Mouse (Mus musculus): Measurements from ENCODE around the gene Prok2. TPM values are rescaled to one million over a fixed set of nuclear protein-coding genes. Genes with fewer than 3 reads are reported as not detected.

The Prok2 gene
- polyA plus RNA-seq (2015; fragmentation: Nextera tagmentation; extraction: Ambion mirVana): 0.08 and 0.17 TPM in 2 replicates

GRCm38 (mm10) chr6:99725971-99726561, at the start of gene Prok2:
Gene Prok2 (minus strand): TSS chr6:99726392.

GRCm38 (mm10) chr6:99692206-99692915, 33.8 kb downstream of the Prok2 start, which contains the start of gene Gpr27:
Gene Gpr27 (plus strand): TSS chr6:99692679.

DNA sequence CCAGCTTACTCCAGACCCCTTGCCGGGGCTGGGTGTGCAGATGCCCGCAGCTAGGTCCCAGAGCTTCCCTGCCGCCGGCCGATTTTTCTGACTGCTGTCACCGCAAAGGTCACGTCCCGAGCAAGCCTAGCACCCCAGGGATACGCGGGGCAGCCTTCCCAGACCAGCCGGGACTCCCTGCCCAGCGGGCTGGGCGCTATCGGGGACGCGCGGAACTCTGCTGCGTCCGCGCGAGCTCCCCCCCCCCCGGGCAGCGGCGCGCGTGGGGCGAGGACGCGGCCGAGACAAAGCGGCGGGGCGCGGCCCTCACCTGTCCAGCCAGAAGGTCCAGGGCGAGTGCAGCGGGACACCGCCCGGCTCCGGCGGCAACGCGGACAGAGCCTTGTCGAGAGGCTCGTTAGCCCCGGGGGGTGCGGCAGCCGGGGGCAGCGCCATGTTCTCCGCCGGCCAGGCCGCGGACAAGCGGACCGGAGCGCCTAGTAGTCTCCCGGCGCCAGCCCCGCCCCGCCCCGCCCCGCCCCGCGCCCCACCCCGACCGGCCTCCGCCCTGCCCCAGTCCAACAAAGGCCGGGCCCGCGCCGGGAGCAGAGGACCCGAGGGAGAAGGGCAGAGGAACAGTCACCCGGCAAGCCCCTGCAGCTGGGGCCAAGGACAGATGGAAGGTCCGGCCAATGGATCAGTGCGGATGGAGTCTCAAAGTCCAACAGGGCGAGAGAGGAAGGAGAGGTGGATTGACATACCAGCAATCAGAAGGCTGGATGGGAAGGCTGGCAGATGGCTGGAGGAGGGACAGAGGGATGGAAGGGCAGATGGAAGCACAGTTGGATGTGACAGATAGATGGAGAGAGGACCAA, 59.6 kb downstream of the Prok2 start, which contains the start of the genes Eif4e3 and Gm20696:
Gene Eif4e3 (minus strand): TSS at position 454 of the 854 bp plus-strand sequence.
Gene Gm20696 (minus strand): TSS at position 480 of the 854 bp plus-strand sequence.

Other genes starting within 250 kb of the Prok2 start
- gene Foxp1, start 203.7 kb downstream of the Prok2 start, polyA plus RNA-seq (2015; fragmentation: Nextera tagmentation; extraction: Ambion mirVana): 41.8 and 44.7 TPM in 2 replicates
- 13.2 and 14.4 TPM in 2 replicates for gene Eif4e3, start 59.6 kb downstream of the Prok2 start, polyA plus RNA-seq (2015; fragmentation: Nextera tagmentation; extraction: Ambion mirVana)
- gene Gm20696, start 59.6 kb downstream of the Prok2 start, polyA plus RNA-seq (2015; fragmentation: Nextera tagmentation; extraction: Ambion mirVana): 2.0 and 3.0 TPM in 2 replicates
- 3.9 and 7.4 TPM in 2 replicates for gene Gpr27, start 33.7 kb downstream of the Prok2 start, polyA plus RNA-seq (2015; fragmentation: Nextera tagmentation; extraction: Ambion mirVana)